Mouse (Mus musculus) mouse trophoblast stem cell (cell line): ENCODE data around the gene Cpox.

Source experiments
- in situ Hi-C, 2 experiments: fragments of 300-500 bp; cut with MseI, MboI; formaldehyde crosslinking; loops; 2 replicates in 1 of 2; 3 replicates in 1 of 2; pipeline ENCODE4 v1.15.1; 2025

The Cpox gene

GRCm38 (mm10) chr16:58746715-58747114 lies 76.6 kb downstream of the Cpox start:
- in situ Hi-C loops = no loop called here

GRCm38 (mm10) chr16:58751314-58751713 lies 81.2 kb downstream of the Cpox start:
- in situ Hi-C loops = no loop called here

- in situ Hi-C loops = no loop called here
Measured at GRCm38 (mm10) chr16:58756191-58756590, 86.1 kb downstream of the Cpox start.

- in situ Hi-C loops = no loop called here
Measured at GRCm38 (mm10) chr16:58763076-58763475, 93.0 kb downstream of the Cpox start, which contains the start of gene Olfr172. Gene Olfr172, minus strand, starts transcription at chr16:58763176.
